Mouse (Mus musculus): ENCODE results near the gene Olfr478.
"Not testable (repeated sequence)": the region's sequence is repeated elsewhere in the genome, so short reads cannot be mapped to it uniquely, and the experiment has no call there.

The Olfr478 gene

GRCm38 (mm10) chr7:108033889-108034288 is at the start of gene Olfr478:
Gene Olfr478 (minus strand): TSS chr7:108033989.
- DNase-seq (ENCODE audit: low spot score), result no peak

- DNase-seq (ENCODE audit: low spot score), result no peak
Measured at GRCm38 (mm10) chr7:108079555-108079954, 45.8 kb upstream of the Olfr478 start, which contains the start of gene Olfr481. Gene Olfr481 (plus strand): TSS chr7:108079855.

- no peak for DNase-seq (ENCODE audit: low spot score)
Measured at GRCm38 (mm10) chr7:108067246-108067645, 33.5 kb upstream of the Olfr478 start, which contains the start of gene Olfr480. Gene Olfr480 (minus strand): TSS chr7:108067346.

- DNase-seq (ENCODE audit: low spot score), result no peak
Measured at GRCm38 (mm10) chr7:108050393-108050792, 16.6 kb upstream of the Olfr478 start, which contains the start of gene Olfr479. Gene Olfr479 (plus strand): TSS chr7:108050693.

GRCm38 (mm10) chr7:108014256-108014655 is 19.5 kb downstream of the Olfr478 start:
- DNase-seq (ENCODE audit: low spot score), result not testable (repeated sequence)

- no peak for DNase-seq (ENCODE audit: low spot score)
Measured at GRCm38 (mm10) chr7:107986393-107986792, 47.4 kb downstream of the Olfr478 start, which contains the start of gene Olfr477. Gene Olfr477 (plus strand): TSS chr7:107986693.
